Mouse (Mus musculus): ENCODE measurements around the gene Sparc. TPM values are rescaled to one million over a fixed set of nuclear protein-coding genes. Genes with fewer than 3 reads are reported as not detected.

Gene Sparc
- 757 and 912 TPM in 2 replicates for polyA plus RNA-seq (2012; rRNA removed)

GRCm38 (mm10) chr11:55422978-55423377 lies at the start of gene Sparc:
Sparc (minus strand) TSS chr11:55423183.

GRCm38 (mm10) chr11:55469048-55469843 lies 46.3 kb upstream of the Sparc start, which contains the start of gene G3bp1:
G3bp1 (plus strand) TSS chr11:55469685.

GRCm38 (mm10) chr11:55461019-55461645 lies 38.1 kb upstream of the Sparc start, which contains the start of gene Atox1:
Atox1 (minus strand) TSS chr11:55461239.

Other genes with a start within 250 kb of the Sparc start
- 1.9 and 2.9 TPM in 2 replicates for gene Slc36a2, start 238.1 kb downstream of the Sparc start, polyA plus RNA-seq (2012; rRNA removed)
- 64.8 and 68.7 TPM in 2 replicates for gene Slc36a1, start 218.8 kb downstream of the Sparc start, polyA plus RNA-seq (2012; rRNA removed)
- gene Fat2, start 86.6 kb downstream of the Sparc start, polyA plus RNA-seq (2012; rRNA removed), result 0.12 and 0.17 TPM in 2 replicates
- gene Atox1, start 38.1 kb upstream of the Sparc start, polyA plus RNA-seq (2012; rRNA removed), result 325 and 354 TPM in 2 replicates
- 21.9 and 24.8 TPM in 2 replicates for gene G3bp1, start 46.5 kb upstream of the Sparc start, polyA plus RNA-seq (2012; rRNA removed)
- not detected in 2 replicates for gene Glra1, start 185.0 kb upstream of the Sparc start, polyA plus RNA-seq (2012; rRNA removed)